Mouse (Mus musculus) kidney, adult 2 months (tissue): Measurements from ENCODE around the gene Exosc10.

Experiments used
- CTCF ChIP-seq: fragments of 200-500 bp; conservative IDR thresholded peaks from 2 replicates; pipeline ENCODE4 v1.5.1; 2011; ENCODE audit warnings: low read depth, mild to moderate bottlenecking, control low read depth, low read length, moderate library complexity, mixed read lengths; ENCODE audit not compliant: insufficient read depth, insufficient read length
- POLR2A ChIP-seq: fragments of 200-500 bp; IDR thresholded peaks from one replicate; pipeline ENCODE4 v1.6.1; 2011; ENCODE audit warnings: low read depth, low read length, control low read depth

GRCm38 (mm10) chr4:148557766-148558165, 463 bp upstream of the Exosc10 start:
- TF ChIP-seq CTCF = no peak
- no peak for TF ChIP-seq POLR2A
